Mouse (Mus musculus) CD8-positive naive resting alpha-beta T cell, adult 2 months (primary cell): ENCODE data around the gene Kctd21.

ENCODE experiments used
- DNase-seq, 2 experiments: peaks; one replicate each; pipeline ENCODE4 v3.0.0; 2022; ENCODE audit warnings: low read depth in 2 of 2, low spot score in 2 of 2

Gene Kctd21

DNA sequence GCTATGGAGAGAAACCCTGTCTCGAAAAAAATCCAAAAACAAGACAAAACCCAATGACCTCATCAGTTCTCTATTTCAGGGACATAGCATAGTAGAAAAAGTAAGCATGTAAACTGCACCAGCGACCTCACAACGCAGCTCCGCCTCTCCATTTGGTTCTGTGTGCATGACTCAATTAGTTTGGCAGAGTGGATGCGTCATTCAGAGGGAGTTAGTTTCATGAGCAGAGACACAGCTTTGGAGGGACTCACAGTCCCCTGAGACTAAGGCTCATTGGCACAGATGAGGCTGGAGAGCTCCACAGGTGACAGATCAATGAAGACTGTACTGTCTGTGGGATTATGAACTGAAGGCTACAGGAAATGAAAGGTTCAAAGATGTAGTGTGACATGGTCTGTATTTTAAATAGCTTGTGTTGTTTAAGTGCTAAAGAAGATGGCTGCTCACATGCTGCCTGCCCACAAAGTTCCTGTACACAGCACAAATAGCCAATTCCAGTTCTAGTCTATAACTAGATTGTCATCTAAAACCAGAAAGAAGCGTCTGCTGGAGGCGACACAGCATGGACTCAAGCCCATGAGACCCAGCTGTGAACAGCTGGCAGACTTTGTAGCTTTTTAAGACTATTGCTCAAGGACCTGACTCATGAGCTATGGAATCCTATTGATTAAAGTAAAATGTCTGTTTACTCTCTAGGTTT lies 54.1 kb downstream of the Kctd21 start:
- no peak for DNase-seq

DNA sequence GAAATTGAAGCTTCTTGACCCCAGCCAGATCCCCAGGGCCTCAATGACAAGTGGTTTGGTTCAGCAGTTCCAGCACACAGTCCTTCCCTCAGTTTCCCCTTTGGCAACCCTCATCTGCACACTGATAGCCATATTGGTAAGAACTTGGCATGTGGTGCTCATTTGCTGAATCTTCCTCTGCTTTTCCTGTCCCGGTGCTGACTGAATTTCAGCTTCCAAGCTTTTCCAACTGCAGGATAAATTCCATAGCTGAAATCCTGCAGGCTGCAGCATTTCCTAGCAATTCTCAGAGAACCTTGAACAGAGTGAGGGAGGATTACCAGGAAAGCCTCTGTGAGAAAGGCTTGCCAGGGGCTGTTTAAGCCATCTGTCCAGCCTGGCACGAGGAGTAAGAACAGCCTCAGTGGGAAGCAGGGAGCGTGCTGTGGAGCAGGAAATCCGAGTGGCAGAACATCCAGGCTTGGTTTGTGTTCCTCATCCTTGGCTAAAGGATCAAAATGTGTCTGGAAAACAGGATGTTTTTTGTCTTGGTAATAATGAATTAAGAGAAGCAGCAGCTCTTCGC lies 54.8 kb downstream of the Kctd21 start:
- no peak for DNase-seq

DNA sequence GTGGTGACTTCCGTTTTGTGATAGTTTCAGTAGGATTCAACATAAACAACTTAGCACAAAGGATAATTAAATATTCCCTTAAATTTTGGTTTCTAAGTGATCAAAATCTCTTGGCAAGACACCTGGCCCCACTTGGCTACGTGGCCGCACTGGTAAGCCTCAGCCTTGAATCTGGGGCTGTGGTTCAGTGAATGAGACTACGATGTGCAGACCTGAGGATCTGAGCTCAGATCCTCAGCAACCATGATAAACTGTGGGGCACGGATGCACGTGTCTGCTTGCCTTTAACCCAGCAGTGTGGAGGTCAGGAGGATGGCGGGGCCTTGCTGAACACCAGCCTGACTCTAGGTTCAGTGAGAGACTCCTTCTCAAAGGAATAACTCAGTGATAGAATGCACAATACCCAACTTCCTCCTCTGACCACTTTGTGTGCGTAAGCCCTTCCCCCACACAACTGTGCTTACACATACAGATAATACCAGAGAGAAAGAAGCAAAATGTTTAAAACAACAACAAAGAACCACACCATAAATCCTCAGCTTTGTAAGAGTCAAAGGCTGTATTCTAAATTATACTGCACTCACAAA lies 55.5 kb downstream of the Kctd21 start:
- DNase-seq: no peak

DNA sequence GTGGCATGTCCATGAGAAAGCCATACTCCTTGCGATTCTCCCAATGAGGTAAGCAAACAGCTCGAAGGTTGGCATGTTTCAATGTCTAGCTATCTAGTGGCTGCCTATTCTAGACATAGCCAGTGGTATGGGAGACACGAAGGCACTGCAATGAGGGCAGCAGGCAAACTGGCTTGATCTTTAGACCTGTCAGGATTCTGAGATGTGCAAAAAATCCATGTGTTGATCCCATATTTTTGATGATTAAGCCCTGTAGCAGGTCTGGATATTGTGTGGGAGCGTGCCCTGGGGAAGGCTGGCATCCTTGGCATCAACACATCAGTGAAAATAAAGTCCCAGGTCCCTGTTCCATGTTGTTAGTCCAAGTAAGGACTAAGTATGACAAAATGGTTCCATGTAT lies 56.4 kb downstream of the Kctd21 start:
- DNase-seq: no peak

DNA sequence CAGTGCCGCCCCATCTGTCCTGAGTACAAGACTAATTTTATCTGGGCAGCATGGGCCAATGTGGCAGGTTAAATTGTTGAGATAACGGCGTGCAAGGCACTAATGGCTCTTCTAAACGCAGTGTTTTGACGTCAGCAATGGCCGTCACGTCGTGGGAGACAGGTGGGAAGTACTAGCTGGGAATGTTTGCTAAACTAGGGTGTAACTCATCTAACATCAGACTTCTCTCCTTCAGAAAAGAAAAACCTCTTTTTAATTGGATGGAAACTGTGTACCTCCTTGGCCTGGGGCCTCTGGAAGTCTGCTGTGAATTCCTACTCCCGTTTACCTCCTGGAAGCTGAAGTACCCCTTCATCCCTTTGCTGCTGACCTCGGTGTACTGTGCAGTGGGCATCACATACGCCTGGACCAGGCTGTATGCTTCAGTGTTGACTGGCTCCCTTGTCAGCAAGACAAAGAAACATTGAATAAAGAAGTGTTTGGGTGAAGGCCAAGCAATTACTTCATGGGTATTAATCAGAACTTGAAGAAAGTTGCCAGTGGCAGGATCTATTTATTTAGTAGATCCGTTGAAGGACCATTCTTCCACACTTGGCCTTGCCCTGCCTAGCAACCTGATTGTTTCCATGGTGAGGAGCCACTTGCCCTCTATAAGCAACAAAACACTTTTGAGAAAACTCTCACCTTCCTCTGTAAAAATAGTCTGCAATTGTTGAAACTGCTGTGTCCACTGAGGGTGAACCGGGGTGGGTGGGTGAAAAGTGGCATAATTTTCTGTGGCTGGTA lies 59.4 kb downstream of the Kctd21 start:
- no peak for DNase-seq

DNA sequence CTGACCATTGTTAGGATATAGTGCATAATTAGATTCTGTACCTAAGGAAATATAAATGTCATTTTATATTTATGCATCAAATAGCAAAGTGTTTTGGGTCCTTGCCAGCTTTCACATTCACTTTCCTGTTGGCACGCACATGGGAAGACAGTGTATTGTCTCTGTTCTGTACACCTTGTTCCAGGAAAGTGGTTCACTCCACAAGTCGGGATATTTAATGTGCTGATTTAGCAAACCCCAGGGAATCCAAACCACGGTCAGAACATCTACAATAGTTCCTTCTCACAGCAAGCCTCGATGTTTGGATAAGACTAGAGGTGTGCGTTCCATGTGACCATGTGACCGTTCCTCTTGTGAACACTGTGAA lies 59.9 kb downstream of the Kctd21 start:
- DNase-seq: no peak

DNA sequence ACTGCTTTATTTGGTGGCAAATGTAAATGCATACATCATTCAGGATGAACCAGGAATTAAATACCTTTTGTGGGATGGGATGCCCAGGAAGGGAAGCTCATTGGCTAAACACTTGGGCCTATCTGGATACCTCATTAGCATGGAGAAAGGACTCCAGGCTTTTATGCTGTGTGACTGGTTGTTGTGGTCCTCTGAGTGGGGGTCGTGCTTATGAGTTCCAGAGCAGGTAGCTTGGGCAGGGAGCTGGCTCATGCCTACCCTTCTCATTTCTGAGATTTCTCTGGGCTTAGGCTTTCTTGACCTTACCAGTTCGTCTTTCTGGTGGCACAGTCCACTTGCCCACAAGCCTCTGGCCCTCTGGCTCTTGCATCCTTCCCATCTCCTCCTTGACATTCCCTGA lies 62.2 kb downstream of the Kctd21 start:
- DNase-seq: no peak

DNA sequence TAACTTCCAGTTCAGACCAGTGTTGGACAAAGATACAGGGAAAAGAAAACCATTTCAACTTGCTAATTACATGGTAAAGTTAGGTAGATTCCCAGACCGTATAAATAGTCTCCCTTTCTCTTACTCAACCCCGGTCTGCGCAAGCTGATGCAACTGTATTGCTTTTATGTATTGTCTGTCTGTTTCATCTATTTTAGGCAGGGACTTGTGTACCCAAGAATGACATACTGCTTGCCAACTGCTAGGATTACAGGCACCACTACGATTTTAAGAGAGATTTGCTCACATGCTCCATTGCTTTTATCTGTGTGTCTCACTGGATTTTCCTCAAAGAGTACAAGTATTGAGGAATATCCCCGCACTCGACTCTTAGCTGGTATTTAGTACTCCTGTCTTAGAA lies 66.8 kb downstream of the Kctd21 start:
- no peak for DNase-seq
